Mouse (Mus musculus) c-Kit-negative CD71-positive TER-119-positive erythroid progenitor cells, embryonic 14.5 days (primary cell): ENCODE data around the gene Gm13040.
"Not testable (repeated sequence)": the region's sequence is repeated elsewhere in the genome, so short reads cannot be mapped to it uniquely, and the experiment has no call there.

Experiments used
- DNase-seq: peaks from one replicate; pipeline ENCODE4 v3.0.0-alpha.2; 2013; ENCODE audit warnings: low read depth, low spot score

Gene Gm13040

GRCm38 (mm10) chr4:143535654-143536053 is at the start of gene Gm13040:
TSS of gene Gm13040 (plus strand) at chr4:143535954.
- not testable (repeated sequence) for DNase-seq

GRCm38 (mm10) chr4:143511043-143511442 is 24.7 kb upstream of the Gm13040 start, which contains the start of gene Gm13043:
TSS of gene Gm13043 (plus strand) at chr4:143511343.
- no peak for DNase-seq

GRCm38 (mm10) chr4:143551400-143551799 is 15.6 kb downstream of the Gm13040 start, which contains the start of the genes BC080695 and Gm13057:
TSS of gene BC080695 (plus strand) at chr4:143551700.
TSS of gene Gm13057 (plus strand) at chr4:143551709.
- not testable (repeated sequence) for DNase-seq
